Mouse (Mus musculus) 3134 (cell line): Measurements from ENCODE around the gene Ninl.
"Not testable (repeated sequence)": the region's sequence is repeated elsewhere in the genome, so short reads cannot be mapped to it uniquely, and the experiment has no call there.

ENCODE experiments used
- DNase-seq: peaks from one replicate; pipeline ENCODE4 v3.0.0-alpha.2; 2011; ENCODE audit warnings: low spot score; ENCODE audit not compliant: insufficient read length; ENCODE audit errors: extremely low read depth

The Ninl gene

DNA sequence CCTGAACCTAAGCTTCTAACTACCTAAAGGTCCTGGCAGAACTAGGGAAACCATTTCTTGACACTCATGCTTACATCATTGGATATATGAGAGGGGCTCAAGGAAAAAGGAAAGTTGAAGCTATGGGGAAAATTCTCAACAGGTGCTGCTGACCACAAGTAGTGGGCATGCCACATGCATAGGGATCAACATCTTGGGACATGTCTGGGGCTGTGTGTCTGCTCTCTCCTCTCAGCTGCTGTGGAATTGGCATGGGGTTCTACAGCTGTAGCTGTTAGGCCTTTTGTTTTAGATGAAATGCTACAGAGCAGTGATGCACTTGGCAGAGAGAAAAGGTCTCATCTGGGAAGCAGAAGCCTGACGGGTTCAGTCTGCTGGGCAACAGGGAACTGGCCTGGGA, 83.3 kb downstream of the Ninl start:
- DNase-seq, result no peak

GRCm38 (mm10) chr2:150951201-150951600, 88.0 kb downstream of the Ninl start:
- DNase-seq, result no peak

DNA sequence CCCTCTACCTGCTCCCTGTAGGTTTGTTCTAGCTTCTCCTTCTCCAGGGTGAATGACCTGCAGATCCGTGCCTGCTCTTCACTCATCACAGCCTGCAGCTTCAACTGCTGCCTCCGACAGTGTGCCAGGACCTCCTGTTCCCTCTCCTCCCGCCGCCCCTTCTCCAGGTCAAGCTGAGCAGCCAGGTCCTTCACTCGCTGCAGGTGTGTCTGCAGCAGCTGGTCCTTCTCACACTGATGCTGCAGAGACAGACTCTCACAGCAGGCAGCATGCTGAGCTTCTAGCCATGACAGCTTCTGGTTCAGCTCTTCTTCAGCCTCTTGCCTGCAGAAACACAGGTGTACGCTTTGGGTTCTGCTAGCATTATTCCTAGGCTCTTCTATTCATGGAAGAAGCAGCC, 89.1 kb downstream of the Ninl start:
- DNase-seq, result no peak

DNA sequence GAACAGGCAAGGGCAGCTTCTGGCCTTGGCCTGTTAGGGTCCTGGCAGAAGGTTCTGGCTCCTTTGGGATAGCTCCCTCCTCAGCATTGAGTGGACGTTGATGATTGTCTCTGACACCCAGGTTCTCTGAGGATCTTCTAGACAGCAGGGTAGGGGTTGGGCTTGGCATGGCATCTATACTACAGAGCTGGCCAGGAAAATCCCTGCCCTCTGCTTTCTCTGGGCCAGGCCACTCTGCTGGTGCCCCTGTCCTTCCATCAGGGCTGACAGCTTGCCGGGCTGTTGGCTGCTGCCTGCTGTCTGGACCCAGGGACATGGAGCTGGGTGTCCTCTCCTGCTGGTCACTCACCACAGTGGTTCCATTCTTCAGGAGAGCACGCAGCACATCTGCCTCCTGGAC, 89.5 kb downstream of the Ninl start:
- no peak for DNase-seq

GRCm38 (mm10) chr2:150948786-150949185, 90.4 kb downstream of the Ninl start:
- no peak for DNase-seq

DNA sequence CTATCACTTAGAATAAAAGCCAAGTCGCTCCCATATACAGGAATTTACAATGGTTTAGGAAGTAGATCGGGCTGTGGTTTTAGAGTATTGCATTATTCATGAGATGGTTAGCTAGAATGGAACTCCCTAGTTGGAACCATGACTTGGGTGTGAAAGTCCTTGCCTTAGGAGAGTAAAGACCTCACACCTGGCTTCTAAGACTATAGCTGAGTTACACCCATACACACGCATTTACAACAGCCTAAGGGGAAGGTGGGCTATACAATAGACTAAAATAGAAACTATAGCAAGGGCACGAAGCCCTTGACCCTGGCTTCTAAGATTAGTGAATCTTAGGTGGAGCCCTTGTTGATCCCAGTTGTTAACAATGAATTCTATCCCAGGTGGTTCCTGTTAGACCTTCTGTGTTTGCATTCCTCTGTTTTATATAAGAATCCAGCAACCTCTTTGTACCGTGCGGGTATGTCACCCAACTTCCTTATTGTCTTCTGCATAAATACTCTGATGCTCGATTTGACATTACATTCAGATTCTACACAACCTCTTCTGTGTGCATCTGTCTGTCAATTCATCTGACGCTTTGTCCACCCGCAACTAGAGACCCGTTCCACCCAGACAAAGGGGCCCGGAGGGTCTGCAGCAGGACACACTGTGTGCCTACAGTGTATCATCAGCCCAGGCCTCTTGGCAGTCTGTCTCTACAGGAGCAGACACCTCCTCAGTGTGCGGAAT, 91.1 kb downstream of the Ninl start:
- DNase-seq, result not testable (repeated sequence)

GRCm38 (mm10) chr2:150947341-150947740, 91.8 kb downstream of the Ninl start:
- DNase-seq, result not testable (repeated sequence)

GRCm38 (mm10) chr2:150944017-150944416, 95.2 kb downstream of the Ninl start:
- no peak for DNase-seq

GRCm38 (mm10) chr2:150934659-150935058, 104.5 kb downstream of the Ninl start:
- no peak for DNase-seq

GRCm38 (mm10) chr2:150933482-150933881, 105.7 kb downstream of the Ninl start:
- no peak for DNase-seq

DNA sequence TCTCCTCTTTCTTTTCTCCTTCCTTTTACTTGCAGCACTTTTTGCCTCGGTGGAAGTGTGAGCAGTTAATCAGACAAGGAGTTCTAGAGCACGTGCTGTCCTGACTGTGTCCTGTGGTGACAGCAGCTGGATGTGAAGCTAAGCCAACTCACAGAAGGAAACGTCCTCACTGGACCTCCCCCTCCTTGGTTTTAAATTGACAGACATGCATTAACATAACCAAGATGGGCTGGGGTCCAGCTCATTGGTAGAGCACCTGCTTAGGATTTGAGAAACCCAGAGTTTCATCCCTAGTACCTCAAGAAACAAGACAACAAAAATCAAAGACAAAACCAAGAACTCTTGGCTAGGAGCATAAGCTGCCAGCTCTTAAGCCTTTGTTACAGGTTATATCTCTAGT, 108.4 kb downstream of the Ninl start:
- no peak for DNase-seq

DNA sequence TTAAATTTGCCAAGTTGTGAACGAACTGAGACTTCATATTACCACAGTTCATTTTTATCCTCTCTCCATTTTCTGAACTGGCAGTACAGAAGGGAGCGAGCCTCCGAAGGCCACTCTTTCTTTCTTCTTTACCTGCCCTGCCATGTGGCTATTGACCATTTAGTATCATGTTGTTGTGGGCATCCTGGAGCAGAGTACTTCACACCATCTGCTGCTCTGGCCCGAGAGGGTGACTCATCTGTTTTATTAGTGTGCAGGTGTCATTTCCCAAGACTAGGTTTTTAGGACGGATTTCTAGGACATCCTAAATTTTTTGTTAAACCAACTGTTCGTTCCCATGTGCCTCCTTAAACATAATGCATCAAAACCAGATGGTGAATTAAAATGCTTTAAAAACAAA, 110.0 kb downstream of the Ninl start:
- DNase-seq, result no peak

GRCm38 (mm10) chr2:150927038-150927720, 112.0 kb downstream of the Ninl start:
- no peak for DNase-seq

DNA sequence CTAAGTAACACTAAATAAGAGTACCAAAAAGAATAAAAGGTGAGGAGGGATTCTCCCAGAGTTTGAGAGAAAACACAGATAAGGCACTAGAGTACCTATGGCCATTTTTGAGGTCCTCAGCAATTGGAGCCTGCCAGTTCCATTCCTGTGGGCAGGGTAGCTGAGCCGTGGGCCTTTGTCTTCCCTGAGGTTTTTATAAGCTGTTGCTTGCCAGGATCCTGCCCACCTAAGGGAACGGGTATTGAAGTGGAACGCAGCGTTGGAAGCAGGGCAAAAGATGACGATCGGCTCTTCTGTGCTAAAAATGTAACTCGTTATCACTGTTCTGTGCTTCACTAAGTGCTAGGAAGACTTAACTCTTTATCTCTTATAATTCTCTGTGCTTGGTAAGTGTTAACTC, 115.7 kb downstream of the Ninl start:
- no peak for DNase-seq

DNA sequence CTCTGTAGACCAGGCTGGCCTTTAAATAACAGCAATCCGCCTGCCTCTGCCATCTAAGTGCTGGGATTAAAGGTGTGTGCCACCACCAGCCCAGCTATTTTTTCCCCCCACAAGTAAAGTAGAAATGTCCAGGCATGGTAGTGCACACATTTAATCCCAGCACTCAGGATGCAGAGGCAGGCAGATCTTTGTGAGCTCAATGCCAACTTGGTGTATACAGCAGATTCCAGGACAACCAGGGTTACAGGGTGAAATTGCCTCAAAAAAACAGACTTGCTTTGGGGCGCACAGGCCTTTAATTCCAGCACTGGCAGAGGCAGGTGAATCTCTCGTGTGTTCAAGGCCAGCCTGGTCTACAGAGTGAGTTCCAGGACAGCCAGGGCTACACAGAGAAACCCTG, 116.2 kb downstream of the Ninl start:
- no peak for DNase-seq

DNA sequence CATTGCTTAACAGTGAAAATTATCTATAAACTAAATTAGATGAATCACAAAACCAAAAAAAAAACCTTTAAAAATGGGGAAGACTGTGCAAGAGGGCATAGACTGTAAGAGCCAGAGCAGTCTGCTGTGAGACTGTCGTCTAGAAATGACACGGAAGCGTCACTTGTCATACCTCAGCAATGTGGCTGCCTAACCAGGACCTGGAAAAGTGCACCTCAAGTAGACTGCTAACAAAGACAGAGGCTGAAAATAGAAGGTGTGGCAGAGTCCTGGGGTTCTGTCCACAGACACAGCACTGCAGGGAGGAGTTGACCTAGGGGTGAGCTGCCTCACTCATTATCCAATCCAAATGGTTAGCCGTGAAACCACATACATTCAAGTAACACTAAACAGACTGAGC, 117.0 kb downstream of the Ninl start:
- no peak for DNase-seq

DNA sequence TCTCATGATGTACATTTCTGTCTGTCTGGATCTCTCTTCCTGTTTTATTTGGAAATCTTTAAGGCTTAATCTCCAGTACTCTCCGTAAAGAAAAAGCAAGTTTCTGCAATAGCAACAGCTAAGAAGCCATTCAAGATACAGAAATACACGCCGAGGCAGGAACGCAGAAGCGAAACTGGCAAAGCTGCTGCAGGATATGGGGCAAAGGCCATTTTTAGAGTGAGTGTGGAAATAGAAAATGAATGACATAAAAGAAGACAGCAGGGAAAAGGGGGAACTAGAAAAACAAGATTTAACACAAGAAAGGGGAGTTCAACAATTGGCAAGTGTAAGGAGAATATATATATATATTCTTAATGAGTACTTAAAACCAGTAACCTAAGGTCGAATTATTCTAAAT, 117.5 kb downstream of the Ninl start:
- DNase-seq, result no peak

DNA sequence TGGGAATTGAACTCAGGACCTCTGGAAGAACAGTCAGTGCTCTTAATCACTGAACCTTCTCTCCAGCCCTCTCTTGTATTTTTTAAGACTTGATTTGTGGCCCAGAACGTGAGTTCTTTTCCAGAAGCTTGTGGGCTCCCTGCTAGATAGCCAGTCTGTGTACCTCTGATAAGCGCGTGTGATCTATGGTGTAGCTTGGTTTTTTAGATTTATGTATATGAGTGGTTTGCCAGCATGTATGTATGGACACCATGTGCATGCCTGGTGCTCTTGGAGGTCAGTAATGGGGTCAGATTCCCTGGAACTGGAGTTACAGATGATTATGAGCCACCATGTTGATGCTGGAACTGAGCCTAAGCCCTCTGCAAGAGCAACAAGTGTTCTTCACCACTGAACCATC, 118.6 kb downstream of the Ninl start:
- no peak for DNase-seq

DNA sequence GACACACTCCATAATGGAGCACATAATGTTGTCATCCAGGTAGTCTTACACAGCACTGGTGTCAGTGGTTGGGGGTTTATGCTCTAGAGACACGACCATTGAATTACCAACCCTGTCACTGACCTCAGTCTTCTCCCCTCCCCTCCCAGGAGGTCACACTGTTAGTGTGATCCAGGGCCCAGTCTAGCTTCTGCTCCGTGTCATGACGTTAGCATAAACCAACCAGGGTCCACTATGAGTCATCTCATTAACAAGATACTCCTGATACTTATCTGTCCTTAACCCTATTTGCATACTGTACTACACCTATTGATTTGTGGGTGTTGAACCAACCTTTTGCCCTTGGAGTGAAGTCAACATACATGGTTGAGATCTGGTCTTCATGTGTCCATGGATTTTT, 120.5 kb downstream of the Ninl start:
- no peak for DNase-seq

- no peak for DNase-seq
Observed at GRCm38 (mm10) chr2:150915786-150916185, 123.4 kb downstream of the Ninl start.

DNA sequence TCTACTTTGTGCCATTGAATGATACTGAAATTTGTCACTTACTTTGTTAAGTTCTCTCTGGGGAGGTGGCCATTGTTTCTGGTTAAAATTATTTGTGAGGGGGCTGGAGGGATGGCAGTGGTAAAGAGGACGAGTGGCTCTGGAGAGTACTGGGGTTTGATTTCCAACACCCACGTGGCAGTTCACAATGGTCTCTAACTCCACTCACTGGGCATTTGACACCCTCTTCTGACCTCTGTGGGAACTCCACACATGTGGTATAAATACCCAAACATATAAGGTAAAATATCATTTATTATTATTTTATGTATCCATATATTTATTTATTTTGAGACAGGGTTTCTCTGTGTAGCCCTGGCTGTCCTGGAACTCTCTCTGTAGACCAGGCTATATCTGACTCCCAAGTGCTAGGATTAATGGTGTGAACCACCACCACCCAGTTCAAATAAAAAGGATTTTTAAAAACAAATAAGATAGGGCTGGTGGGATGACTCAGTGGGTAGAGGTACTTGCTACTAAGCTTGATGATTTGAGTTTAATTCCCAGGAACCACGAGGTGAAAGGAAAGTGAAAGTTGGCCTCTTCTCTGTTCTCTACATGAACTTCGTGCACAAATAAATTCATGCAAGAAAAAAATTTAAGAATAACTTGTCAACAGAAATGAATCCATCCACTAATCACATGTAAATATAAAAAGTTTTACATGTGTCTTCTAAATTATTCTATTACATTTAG, 124.2 kb downstream of the Ninl start:
- no peak for DNase-seq
